ENCODE assay signal across 8 mouse cellular contexts in genomic region chr3:126692797-126693196, GRCm38 (mm10).
DNase-seq lines count a peak whose midpoint lies in the region; ATAC-seq and TF ChIP-seq lines count a peak whose summit lies in the region.

No protein-coding gene starts in this region.

- WGBS in heart, embryonic 12.5 days = 61% methylated on average over 8 of the region's 8 CpGs
- WGBS in limb, embryonic 11.5 days = 80% methylated on average over 8 of the region's 8 CpGs
- WGBS in stomach, embryonic 14.5 days = 64% methylated on average over 8 of the region's 8 CpGs
- WGBS in midbrain, postnatal 0 days = 89% methylated on average over 8 of the region's 8 CpGs

- ATAC-seq in heart, embryonic 12.5 days (ENCODE audit: insufficient number of reproducible peaks, low FRiP score) = no peak
- peak; percentile 12; the same call in 1 of the 2 replicates for ATAC-seq in limb, embryonic 11.5 days (ENCODE audit: insufficient number of reproducible peaks, low FRiP score, low TSS enrichment, low read depth)
- ATAC-seq in stomach, embryonic 14.5 days (ENCODE audit: insufficient number of reproducible peaks, insufficient read depth, low FRiP score, low read depth) = no peak
- no peak for ATAC-seq in midbrain, postnatal 0 days (ENCODE audit: low FRiP score)

- intact Hi-C loops in heart, postnatal 25 days (cut with DNase I) = no loop called here

- H3K9me3 ChIP-seq in heart, embryonic 12.5 days (replicated peaks) = no peaks in the 10 kb centered on the region
- H3K9me3 ChIP-seq in limb, embryonic 11.5 days (ENCODE audit: control insufficient read depth, low read length) = no peaks in the 10 kb centered on the region
- no peaks in the 10 kb centered on the region for H3K9me3 ChIP-seq in stomach, embryonic 14.5 days (ENCODE audit: control insufficient read depth, low read depth, low read length)
- H3K9me3 ChIP-seq in midbrain, postnatal 0 days (ENCODE audit: low read length) = no peaks in the 10 kb centered on the region

- H3K36me3 ChIP-seq in heart, embryonic 12.5 days = no peaks in the 10 kb centered on the region
- no peaks in the 10 kb centered on the region for H3K36me3 ChIP-seq in testis, adult 2 months (ENCODE audit: control insufficient read depth, insufficient read depth, low read length)
- H3K36me3 ChIP-seq in limb, embryonic 11.5 days (ENCODE audit: control insufficient read depth, insufficient read depth, low read length) = no peaks in the 10 kb centered on the region
- H3K36me3 ChIP-seq in stomach, embryonic 14.5 days (ENCODE audit: control insufficient read depth, insufficient read depth, low read length) = no peaks in the 10 kb centered on the region
- H3K36me3 ChIP-seq in midbrain, postnatal 0 days (ENCODE audit: insufficient read depth, low read length) = no peaks in the 10 kb centered on the region

- TF ChIP-seq POLR2A in testis, adult 2 months (IDR thresholded peaks at IDR 0.05; ENCODE audit: control insufficient read depth, low read depth, low read length) = no peak

- H3K4me3 ChIP-seq in heart, embryonic 12.5 days = no peak overlapping the region
- no peak overlapping the region for H3K4me3 ChIP-seq in testis, adult 2 months (ENCODE audit: control insufficient read depth, low read depth, low read length)
- no peak overlapping the region for H3K4me3 ChIP-seq in limb, embryonic 11.5 days (ENCODE audit: low read depth, low read length)
- H3K4me3 ChIP-seq in stomach, embryonic 14.5 days (ENCODE audit: low read depth, low read length) = no peak overlapping the region
- H3K4me3 ChIP-seq in midbrain, postnatal 0 days (ENCODE audit: low read depth, low read length) = no peak overlapping the region

- H3K27ac ChIP-seq in heart, embryonic 12.5 days (ENCODE audit: poor library complexity, severe bottlenecking) = peak overlapping the region; percentile 79
- peak overlapping the region; percentile 76; the same call in 1 of the 2 replicates for H3K27ac ChIP-seq in testis, adult 2 months (ENCODE audit: control insufficient read depth, insufficient read depth, low read depth, low read length)
- H3K27ac ChIP-seq in limb, embryonic 11.5 days (replicated peaks; ENCODE audit: low read depth, low read length) = no peak overlapping the region
- H3K27ac ChIP-seq in stomach, embryonic 14.5 days (ENCODE audit: low read length) = peak overlapping the region; percentile 55
- no peak overlapping the region for H3K27ac ChIP-seq in midbrain, postnatal 0 days (ENCODE audit: low read depth, low read length)

- peaks cover 32% of the 10 kb centered on the region for H3K4me1 ChIP-seq in heart, embryonic 12.5 days (replicated peaks)
- H3K4me1 ChIP-seq in testis, adult 2 months (ENCODE audit: control insufficient read depth, insufficient read depth, low read length) = 0 out of 2 replicates have a peak, but pooled peaks cover 3% of the 10 kb centered on the region
- 0 out of 2 replicates have a peak, but pooled peaks cover 12% of the 10 kb centered on the region for H3K4me1 ChIP-seq in limb, embryonic 11.5 days (ENCODE audit: control insufficient read depth, insufficient read depth, low read length)
- H3K4me1 ChIP-seq in stomach, embryonic 14.5 days (ENCODE audit: control insufficient read depth, insufficient read depth, low read length) = peaks cover 8% of the 10 kb centered on the region
- H3K4me1 ChIP-seq in midbrain, postnatal 0 days (ENCODE audit: insufficient read depth, low read length) = 0 out of 2 replicates have a peak, but pooled peaks cover 4% of the 10 kb centered on the region

- no peak for DNase-seq in heart, postnatal 25 days (ENCODE audit: low spot score)
- no peak for DNase-seq in testis, postnatal 14 days (ENCODE audit: low spot score)
- DNase-seq in limb, embryonic 11.5 days (ENCODE audit: low spot score) = no peak
- no peak for DNase-seq in midbrain, postnatal 0 days (ENCODE audit: low spot score)
- DNase-seq in left cerebral cortex, adult 8-10 months (ENCODE audit: low spot score in 2 of 2) = no peak

- peak overlapping the region; percentile 32; the same call in 1 of the 2 replicates for H3K9ac ChIP-seq in heart, embryonic 12.5 days
- H3K9ac ChIP-seq in limb, embryonic 11.5 days (ENCODE audit: low read length) = no peak overlapping the region
- 0 out of 2 replicates have a peak overlapping the region, but pooled peaks have one; percentile 1 for H3K9ac ChIP-seq in stomach, embryonic 14.5 days (replicated peaks; ENCODE audit: low read depth, low read length)
- no peak overlapping the region for H3K9ac ChIP-seq in midbrain, postnatal 0 days (replicated peaks; ENCODE audit: low read length, poor library complexity, severe bottlenecking)

- no peaks in the 10 kb centered on the region for H3K27me3 ChIP-seq in heart, embryonic 12.5 days (replicated peaks)
- no peaks in the 10 kb centered on the region for H3K27me3 ChIP-seq in testis, adult 2 months (ENCODE audit: control insufficient read depth, insufficient read depth, low read length)
- no peaks in the 10 kb centered on the region for H3K27me3 ChIP-seq in limb, embryonic 11.5 days (ENCODE audit: control insufficient read depth, insufficient read depth, low read length)
- no peaks in the 10 kb centered on the region for H3K27me3 ChIP-seq in stomach, embryonic 14.5 days (ENCODE audit: control insufficient read depth, insufficient read depth, low read length)
- H3K27me3 ChIP-seq in midbrain, postnatal 0 days (ENCODE audit: insufficient read depth, low read length) = no peaks in the 10 kb centered on the region

- no peak for TF ChIP-seq CTCF in testis, adult 2 months (IDR thresholded peaks at IDR 0.05; ENCODE audit: control insufficient read depth, insufficient read depth, insufficient replicate concordance, low read depth, low read length)
- TF ChIP-seq CTCF in midbrain, postnatal 0 days (IDR thresholded peaks at IDR 0.05) = no peak

- H3K4me2 ChIP-seq in heart, embryonic 12.5 days = peak overlapping the region; percentile 49
- H3K4me2 ChIP-seq in limb, embryonic 11.5 days (ENCODE audit: low read depth, severe bottlenecking) = no peak overlapping the region
- H3K4me2 ChIP-seq in stomach, embryonic 14.5 days (replicated peaks; ENCODE audit: low read depth, low read length) = peak overlapping the region; percentile 26; the same call in 1 of the 2 replicates
- H3K4me2 ChIP-seq in midbrain, postnatal 0 days (ENCODE audit: low read depth, low read length, poor library complexity, severe bottlenecking) = no peak overlapping the region

Comparison
In these comparisons a context has a peak if more than half of its experiments do, and no peak if none do; other contexts are left out.
1. H3K27ac ChIP-seq: peak in heart, embryonic 12.5 days (single experiment), testis, adult 2 months (single experiment) and stomach, embryonic 14.5 days (single experiment); none in limb, embryonic 11.5 days (single experiment) and midbrain, postnatal 0 days (single experiment).
2. H3K4me2 ChIP-seq: peak in heart, embryonic 12.5 days (single experiment) and stomach, embryonic 14.5 days (single experiment); none in limb, embryonic 11.5 days (single experiment) and midbrain, postnatal 0 days (single experiment).
3. H3K9ac ChIP-seq: peak in heart, embryonic 12.5 days (single experiment) and stomach, embryonic 14.5 days (single experiment); none in limb, embryonic 11.5 days (single experiment) and midbrain, postnatal 0 days (single experiment).